Mouse (Mus musculus): ENCODE data around the gene Pa2g4. TPM values are rescaled to one million over a fixed set of nuclear protein-coding genes. Genes with fewer than 3 reads are reported as not detected.

Gene Pa2g4
- polyA plus RNA-seq (2012; rRNA removed; ENCODE audit: low replicate concordance), result 20.3 and 36.9 TPM in 2 replicates

DNA sequence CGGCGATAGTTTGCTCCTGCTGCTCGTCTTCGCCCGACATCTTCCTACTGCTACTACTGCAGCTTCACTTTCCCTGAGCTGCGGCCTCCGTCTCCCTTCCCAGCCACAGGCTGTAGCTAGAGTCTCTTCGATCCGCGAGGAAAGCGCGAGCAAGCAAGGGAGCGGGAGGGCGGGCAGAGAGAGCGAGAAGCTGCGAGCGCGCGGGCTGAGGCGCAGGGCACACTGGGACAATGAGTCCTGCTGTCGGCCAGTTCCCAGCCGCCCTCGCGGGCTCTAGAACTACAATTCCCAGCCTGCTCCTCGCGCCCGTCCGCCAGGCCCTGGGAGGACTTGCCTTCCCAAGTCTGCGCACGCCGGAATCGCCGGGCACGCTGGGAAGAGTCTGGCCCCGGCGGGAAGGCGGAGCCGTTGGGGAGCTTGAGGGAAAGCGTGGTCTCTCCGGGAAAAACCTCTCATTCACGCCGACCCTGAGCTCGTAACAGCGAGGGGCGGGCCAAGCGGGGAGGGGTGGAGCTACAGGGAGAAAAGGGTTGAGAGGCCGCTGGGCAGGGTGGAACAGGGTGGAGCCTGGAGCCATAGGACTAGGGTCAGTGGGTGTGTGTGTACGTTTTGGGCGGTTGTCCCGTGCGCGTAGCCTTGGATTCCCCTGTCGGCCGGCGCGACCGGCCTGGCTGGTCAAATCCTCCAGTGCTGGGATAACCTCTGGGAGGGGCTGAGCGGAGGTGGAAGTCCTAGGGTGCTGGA lies at the start of gene Pa2g4:
Gene Pa2g4, minus strand, starts transcription at position 200 of the 744 bp plus-strand sequence.

DNA sequence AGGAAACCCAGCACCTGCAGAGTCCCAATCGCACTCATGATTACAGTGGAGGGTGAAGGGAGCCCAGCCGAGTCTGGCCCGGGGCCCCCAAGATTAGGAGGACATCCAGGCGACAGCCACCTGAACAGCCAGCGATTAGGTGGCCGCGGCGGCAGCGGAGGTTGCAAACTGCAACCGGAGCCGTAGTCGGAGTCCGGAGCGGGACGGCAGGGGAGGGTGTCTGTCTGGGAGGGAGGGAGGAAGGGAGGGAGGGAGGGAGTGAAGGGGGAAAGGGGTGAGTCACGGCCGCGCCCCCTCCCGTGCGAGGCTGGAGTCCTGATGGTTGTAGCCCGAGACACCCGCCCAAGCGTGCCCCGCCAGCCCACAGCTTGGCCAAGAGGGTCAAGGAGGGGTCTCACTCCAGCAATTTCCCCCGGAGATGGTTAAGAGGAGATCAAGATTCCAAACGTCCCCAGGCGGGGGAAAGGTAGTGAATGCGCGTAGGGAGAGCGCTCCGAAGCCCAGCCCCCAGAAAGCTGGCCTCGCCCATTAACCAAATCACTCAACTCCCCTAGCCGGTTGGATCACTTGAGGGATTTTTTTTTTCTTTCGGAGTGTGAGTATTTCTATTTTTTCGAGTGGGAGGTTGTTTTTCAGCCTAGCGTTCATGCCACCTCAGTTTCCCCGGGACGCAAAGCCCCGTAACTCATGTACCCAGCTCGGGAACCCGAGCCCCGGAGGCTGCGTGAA lies 23.8 kb upstream of the Pa2g4 start, which contains the start of gene Erbb3:
Gene Erbb3, minus strand, starts transcription at position 189 of the 729 bp plus-strand sequence.

DNA sequence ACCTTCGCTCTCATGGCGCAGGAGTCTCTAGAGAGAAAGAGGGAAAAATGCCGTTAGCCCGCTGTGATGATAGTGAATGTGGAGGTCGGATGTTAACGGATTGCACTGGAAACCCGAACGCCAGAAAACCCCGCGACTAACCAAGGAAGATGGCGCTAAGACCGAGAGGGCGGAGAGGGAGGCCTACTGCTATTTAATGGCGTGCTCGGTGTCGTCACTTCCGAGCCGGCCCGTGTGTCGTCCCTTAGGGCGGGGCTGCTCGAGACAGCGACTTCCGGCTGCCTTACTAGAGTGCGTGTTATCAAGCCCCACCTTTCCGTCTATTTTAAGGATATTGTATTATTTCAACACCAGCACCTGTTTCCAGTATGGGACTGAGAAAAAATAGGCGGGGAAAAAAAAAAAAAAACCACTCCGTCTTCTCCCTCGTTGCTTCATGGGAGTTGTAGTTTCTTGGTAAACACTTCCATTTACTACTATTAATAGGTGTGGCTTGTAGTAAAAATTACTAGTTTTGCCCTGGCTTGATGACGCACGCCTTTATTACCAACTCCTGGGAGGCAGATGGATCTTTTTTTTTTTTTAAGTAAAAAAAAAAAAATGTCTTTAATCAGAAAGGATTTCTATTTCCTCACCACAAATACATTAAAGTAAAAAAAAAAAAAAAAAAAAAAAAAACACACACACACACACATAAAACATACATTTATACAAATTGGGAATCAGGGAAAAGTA lies 16.7 kb downstream of the Pa2g4 start, which contains the start of gene Rpl41:
Gene Rpl41, minus strand, starts transcription at position 359 of the 735 bp plus-strand sequence.

DNA sequence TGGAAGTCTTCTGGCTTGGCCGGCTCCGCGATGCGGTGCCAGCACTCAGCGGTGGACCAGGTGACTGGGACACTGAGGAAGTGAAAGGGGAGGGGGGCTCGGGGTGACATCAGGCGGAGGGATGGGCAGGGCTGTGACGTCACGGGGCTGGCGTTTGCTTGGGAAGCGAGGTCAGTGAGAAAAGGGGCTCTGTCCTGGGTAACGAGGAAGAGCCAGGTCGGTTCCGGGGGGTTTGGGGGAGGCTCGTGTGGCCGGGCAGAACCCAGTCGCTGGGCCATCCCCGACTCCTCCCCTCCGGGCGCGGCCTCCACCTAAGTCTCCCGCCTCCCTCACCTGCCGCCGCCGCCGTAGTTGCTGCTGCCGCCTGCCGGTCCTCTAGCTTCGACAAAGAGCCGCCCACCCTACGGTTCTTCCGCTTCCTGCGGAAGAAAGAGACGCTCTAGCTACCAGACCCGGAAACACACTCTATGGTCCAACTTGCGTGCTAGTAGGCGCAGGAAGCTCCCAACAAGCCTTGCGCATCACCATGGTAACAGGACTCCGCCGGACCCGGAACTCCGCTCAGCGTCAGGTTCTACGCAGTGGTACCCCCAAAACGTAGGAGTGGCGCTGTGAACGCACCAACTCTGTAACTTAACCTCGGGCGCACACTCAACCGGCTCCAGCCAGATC lies 18.3 kb downstream of the Pa2g4 start, which contains the start of gene Zc3h10:
Gene Zc3h10, minus strand, starts transcription at position 414 of the 672 bp plus-strand sequence.

DNA sequence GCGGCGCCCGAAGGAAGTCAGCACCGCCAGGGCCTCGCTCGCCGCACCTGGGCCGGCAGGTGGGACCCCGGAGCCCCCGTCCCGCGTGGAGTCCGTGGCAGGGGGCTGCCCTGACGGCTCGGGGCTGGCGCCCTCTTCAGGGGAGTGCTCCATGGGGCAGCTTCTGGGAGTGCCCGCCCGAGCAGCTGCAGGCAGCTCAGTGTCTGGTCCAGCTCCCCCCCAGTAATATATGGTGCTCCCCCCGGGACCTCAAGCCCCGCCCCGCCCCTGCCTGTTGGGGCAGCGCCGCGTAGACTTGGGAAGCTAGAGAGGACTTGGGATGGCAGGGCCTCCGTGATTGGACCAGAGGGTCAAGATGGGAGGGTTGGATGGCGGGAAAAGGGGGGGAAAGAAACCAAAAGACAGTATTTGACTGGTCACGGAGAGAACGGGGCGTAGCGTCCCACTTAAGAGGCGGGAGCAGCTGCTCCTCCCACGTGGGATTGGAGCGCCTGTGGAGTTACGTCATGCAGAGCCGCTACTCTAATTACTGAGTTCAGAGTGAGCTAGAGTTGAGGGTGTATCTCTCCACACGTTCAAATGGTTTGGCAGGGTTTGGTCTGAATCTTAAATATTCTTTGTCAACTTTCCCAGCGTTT lies 40.0 kb downstream of the Pa2g4 start, which contains the start of gene Esyt1:
Gene Esyt1, minus strand, starts transcription at position 201 of the 638 bp plus-strand sequence.

Other genes with a start within 250 kb of the Pa2g4 start
- gene Cnpy2, start 243.5 kb downstream of the Pa2g4 start, polyA plus RNA-seq (2012; rRNA removed; ENCODE audit: low replicate concordance), result 75.9 and 121 TPM in 2 replicates
- 436 and 554 TPM in 2 replicates for gene Cs, start 228.3 kb downstream of the Pa2g4 start, polyA plus RNA-seq (2012; rRNA removed; ENCODE audit: low replicate concordance)
- gene Coq10a, start 197.0 kb downstream of the Pa2g4 start, polyA plus RNA-seq (2012; rRNA removed; ENCODE audit: low replicate concordance), result 65.7 and 66.7 TPM in 2 replicates
- 34.1 and 47.9 TPM in 2 replicates for gene Ankrd52, start 188.9 kb downstream of the Pa2g4 start, polyA plus RNA-seq (2012; rRNA removed; ENCODE audit: low replicate concordance)
- gene Slc39a5, start 164.8 kb downstream of the Pa2g4 start, polyA plus RNA-seq (2012; rRNA removed; ENCODE audit: low replicate concordance), result not detected in 2 replicates
- gene Nabp2, start 154.5 kb downstream of the Pa2g4 start, polyA plus RNA-seq (2012; rRNA removed; ENCODE audit: low replicate concordance), result 32.5 and 44.3 TPM in 2 replicates
- 30.7 and 33.1 TPM in 2 replicates for gene Rnf41, start 154.3 kb downstream of the Pa2g4 start, polyA plus RNA-seq (2012; rRNA removed; ENCODE audit: low replicate concordance)
- 130 and 132 TPM in 2 replicates for gene Smarcc2, start 106.7 kb downstream of the Pa2g4 start, polyA plus RNA-seq (2012; rRNA removed; ENCODE audit: low replicate concordance)
- 1,396 and 2,043 TPM in 2 replicates for gene Myl6, start 71.8 kb downstream of the Pa2g4 start, polyA plus RNA-seq (2012; rRNA removed; ENCODE audit: low replicate concordance)
- 7.8 and 14.7 TPM in 2 replicates for gene Myl6b, start 67.3 kb downstream of the Pa2g4 start, polyA plus RNA-seq (2012; rRNA removed; ENCODE audit: low replicate concordance)
- gene Esyt1, start 40.1 kb downstream of the Pa2g4 start, polyA plus RNA-seq (2012; rRNA removed; ENCODE audit: low replicate concordance), result 154 and 249 TPM in 2 replicates
- 8.9 and 14.0 TPM in 2 replicates for gene Zc3h10, start 18.2 kb downstream of the Pa2g4 start, polyA plus RNA-seq (2012; rRNA removed; ENCODE audit: low replicate concordance)
- gene Rpl41, start 16.7 kb downstream of the Pa2g4 start, polyA plus RNA-seq (2012; rRNA removed; ENCODE audit: low replicate concordance), result 1,421 and 2,770 TPM in 2 replicates
- 1.4 and 11.3 TPM in 2 replicates for gene Erbb3, start 23.7 kb upstream of the Pa2g4 start, polyA plus RNA-seq (2012; rRNA removed; ENCODE audit: low replicate concordance)
- 414 and 1,367 TPM in 2 replicates for gene Rps26, start 60.8 kb upstream of the Pa2g4 start, polyA plus RNA-seq (2012; rRNA removed; ENCODE audit: low replicate concordance)
- gene Ikzf4, start 80.0 kb upstream of the Pa2g4 start, polyA plus RNA-seq (2012; rRNA removed; ENCODE audit: low replicate concordance), result 0.50 and 4.4 TPM in 2 replicates
- 19.1 and 20.1 TPM in 2 replicates for gene Suox, start 108.1 kb upstream of the Pa2g4 start, polyA plus RNA-seq (2012; rRNA removed; ENCODE audit: low replicate concordance)
- gene Rab5b, start 130.3 kb upstream of the Pa2g4 start, polyA plus RNA-seq (2012; rRNA removed; ENCODE audit: low replicate concordance), result 105 and 117 TPM in 2 replicates
- 1.7 and 1.8 TPM in 2 replicates for gene Pmel, start 138.2 kb upstream of the Pa2g4 start, polyA plus RNA-seq (2012; rRNA removed; ENCODE audit: low replicate concordance)
- 28.8 and 36.7 TPM in 2 replicates for gene Cdk2, start 139.0 kb upstream of the Pa2g4 start, polyA plus RNA-seq (2012; rRNA removed; ENCODE audit: low replicate concordance)
- gene Dgka, start 178.9 kb upstream of the Pa2g4 start, polyA plus RNA-seq (2012; rRNA removed; ENCODE audit: low replicate concordance), result 26.3 and 33.2 TPM in 2 replicates
- 22.0 and 28.6 TPM in 2 replicates for gene Pym1, start 181.9 kb upstream of the Pa2g4 start, polyA plus RNA-seq (2012; rRNA removed; ENCODE audit: low replicate concordance)
- 55.3 and 57.0 TPM in 2 replicates for gene Mmp19, start 224.9 kb upstream of the Pa2g4 start, polyA plus RNA-seq (2012; rRNA removed; ENCODE audit: low replicate concordance)
- gene Dnajc14, start 238.1 kb upstream of the Pa2g4 start, polyA plus RNA-seq (2012; rRNA removed; ENCODE audit: low replicate concordance), result 20.8 and 24.6 TPM in 2 replicates
- gene Tmem198b, start 238.4 kb upstream of the Pa2g4 start, polyA plus RNA-seq (2012; rRNA removed; ENCODE audit: low replicate concordance), result 32.5 and 77.6 TPM in 2 replicates